Mouse (Mus musculus) ES-Bruce4 (cell line): ENCODE measurements around the gene Myl3. TPM values are rescaled to one million over a fixed set of nuclear protein-coding genes. Genes with fewer than 3 reads are reported as not detected.

ENCODE experiments used
- H3K27ac ChIP-seq: 2 replicates; pipeline ENCODE4 v1.5.1; 2012; ENCODE audit warnings: low read length, inconsistent platforms; ENCODE audit not compliant: insufficient read depth
- H3K27me3 ChIP-seq: 2 replicates; pipeline ENCODE4 v1.6.1; 2012; ENCODE audit warnings: mild to moderate bottlenecking, low read length, inconsistent platforms; ENCODE audit not compliant: control insufficient read depth, poor library complexity, insufficient read depth, severe bottlenecking
- H3K36me3 ChIP-seq: 2 replicates; pipeline ENCODE4 v1.6.1; 2012; ENCODE audit warnings: inconsistent platforms, mild to moderate bottlenecking, low read length, moderate library complexity; ENCODE audit not compliant: control insufficient read depth, poor library complexity, insufficient read depth, severe bottlenecking
- H3K4me1 ChIP-seq: one replicate; pipeline ENCODE4 v1.8.1; 2011; ENCODE audit warnings: low read length; ENCODE audit not compliant: control insufficient read depth, insufficient read depth
- H3K4me3 ChIP-seq: 2 replicates; pipeline ENCODE4 v1.5.1; 2011; ENCODE audit warnings: low read depth, mild to moderate bottlenecking, low read length
- H3K9ac ChIP-seq: 2 replicates; pipeline ENCODE4 v1.6.1; 2012; ENCODE audit warnings: low read depth, mild to moderate bottlenecking, inconsistent platforms; ENCODE audit not compliant: poor library complexity, severe bottlenecking
- H3K9me3 ChIP-seq: replicated peaks from 2 replicates; pipeline ENCODE4 v1.6.1; 2012; ENCODE audit warnings: mild to moderate bottlenecking, low read length, inconsistent platforms; ENCODE audit not compliant: control insufficient read depth, poor library complexity, insufficient read depth, severe bottlenecking
- CTCF ChIP-seq: IDR thresholded peaks from one replicate; pipeline ENCODE4 v1.8.1; 2011; ENCODE audit warnings: low read depth, low read length
- EP300 ChIP-seq: IDR thresholded peaks from 2 replicates; pipeline ENCODE4 v1.6.1; 2011; ENCODE audit warnings: low read depth, low read length; ENCODE audit not compliant: insufficient read depth
- POLR2A ChIP-seq: IDR thresholded peaks from one replicate; pipeline ENCODE4 v1.8.1; 2011; ENCODE audit warnings: low read length; ENCODE audit not compliant: insufficient read depth
- polyA plus RNA-seq: library from polyadenylated mRNA; stranded (reverse); fragments of >200 nt; gene quantifications from 2 replicates; pipeline ENCODE4 v1.2.4, GENCODE M21; 2011; ENCODE audit warnings: low read depth; ENCODE audit not compliant: missing spikeins, insufficient read depth, insufficient read length

Gene Myl3
- polyA plus RNA-seq, 1 experiment, result 4.1 TPM

DNA sequence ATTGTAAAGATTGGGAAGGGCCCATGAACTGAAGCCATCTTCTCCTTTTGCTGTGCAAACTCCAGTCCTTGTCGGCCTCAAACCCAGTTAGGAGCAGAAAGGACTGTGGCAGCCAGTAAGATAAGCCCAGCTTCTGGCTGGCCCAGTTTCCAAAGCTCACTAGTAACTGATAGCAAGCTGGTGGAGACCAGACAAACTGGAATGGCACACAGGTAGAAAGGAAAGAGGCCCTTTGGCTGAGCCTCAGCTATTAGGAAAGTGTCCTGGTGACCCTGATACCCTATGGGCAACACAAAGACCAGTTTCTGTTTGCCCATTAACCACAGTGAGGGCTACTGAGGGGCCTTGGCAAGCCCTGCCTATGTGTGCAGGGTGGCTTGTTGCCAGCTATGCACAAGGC, 38.8 kb upstream of the Myl3 start:
- Histone ChIP-seq H3K4me1 (no peaks in the 10 kb centered on the region), H3K9ac (no peak overlapping the region), H3K27ac (no peak overlapping the region), H3K4me3 (no peak overlapping the region), H3K9me3 (no peaks in the 10 kb centered on the region), H3K27me3 (no peaks in the 10 kb centered on the region), H3K36me3 (no peaks in the 10 kb centered on the region)
- no peak for TF ChIP-seq EP300
- no peak for TF ChIP-seq POLR2A
- no peak for TF ChIP-seq CTCF

- Histone ChIP-seq H3K4me1 (no peaks in the 10 kb centered on the region), H3K36me3 (no peaks in the 10 kb centered on the region), H3K9me3 (no peaks in the 10 kb centered on the region), H3K4me3 (no peak overlapping the region), H3K27ac (no peak overlapping the region), H3K27me3 (no peaks in the 10 kb centered on the region), H3K9ac (no peak overlapping the region)
- TF ChIP-seq POLR2A (no peak), EP300 (no peak), CTCF (no peak)
Observed at GRCm38 (mm10) chr9:110703951-110704350, 37.7 kb upstream of the Myl3 start.

GRCm38 (mm10) chr9:110706784-110707183, 34.9 kb upstream of the Myl3 start:
- H3K4me3 ChIP-seq, result no peak overlapping the region
- H3K36me3 ChIP-seq, result no peaks in the 10 kb centered on the region
- no peaks in the 10 kb centered on the region for H3K4me1 ChIP-seq
- no peak overlapping the region for H3K9ac ChIP-seq
- H3K27ac ChIP-seq, result no peak overlapping the region
- no peaks in the 10 kb centered on the region for H3K27me3 ChIP-seq
- no peak for TF ChIP-seq CTCF
- TF ChIP-seq POLR2A, result no peak
- no peak for TF ChIP-seq EP300
- H3K9me3 ChIP-seq, result no peaks in the 10 kb centered on the region

DNA sequence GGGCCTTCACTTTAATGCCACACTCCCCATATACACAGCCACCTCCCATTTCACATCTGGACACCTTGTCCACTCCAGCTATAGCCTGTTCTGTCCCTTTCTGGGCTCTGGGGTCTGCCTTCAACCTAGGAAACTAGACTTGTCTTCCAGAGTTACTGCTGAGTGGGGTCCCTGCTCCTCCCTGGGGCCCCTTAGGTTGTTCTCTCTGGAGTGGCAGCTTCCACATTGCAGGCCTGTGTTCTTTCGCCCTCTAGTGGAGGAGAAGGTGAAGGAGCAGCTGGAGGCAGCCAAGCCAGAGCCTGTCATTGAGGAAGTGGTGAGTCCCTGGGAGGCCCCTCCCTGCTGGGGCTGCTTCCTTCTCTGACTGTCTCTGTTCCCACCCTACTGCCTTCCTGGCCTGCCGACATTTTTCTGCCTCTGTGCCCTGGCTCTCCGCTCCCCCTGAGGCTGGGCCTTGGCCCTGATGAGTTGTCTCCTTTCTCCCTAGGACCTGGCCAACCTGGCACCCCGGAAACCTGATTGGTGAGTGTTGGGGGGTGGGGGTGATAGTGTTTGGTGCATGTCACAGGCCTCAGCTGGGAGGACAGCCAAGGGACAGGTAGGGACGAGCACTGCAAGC, 31.9 kb upstream of the Myl3 start:
- H3K36me3 ChIP-seq, result no peaks in the 10 kb centered on the region
- no peaks in the 10 kb centered on the region for H3K9me3 ChIP-seq
- no peaks in the 10 kb centered on the region for H3K4me1 ChIP-seq
- no peaks in the 10 kb centered on the region for H3K27me3 ChIP-seq
- H3K9ac ChIP-seq, result no peak overlapping the region
- H3K4me3 ChIP-seq, result no peak overlapping the region
- no peak overlapping the region for H3K27ac ChIP-seq
- no peak for TF ChIP-seq EP300
- TF ChIP-seq CTCF, result peak; percentile 81

GRCm38 (mm10) chr9:110711532-110711931, 30.1 kb upstream of the Myl3 start:
- Histone ChIP-seq H3K9me3 (no peaks in the 10 kb centered on the region), H3K27ac (no peak overlapping the region), H3K27me3 (no peaks in the 10 kb centered on the region), H3K9ac (no peak overlapping the region), H3K4me3 (no peak overlapping the region), H3K4me1 (no peaks in the 10 kb centered on the region), H3K36me3 (no peaks in the 10 kb centered on the region)
- no peak for TF ChIP-seq POLR2A
- no peak for TF ChIP-seq CTCF
- no peak for TF ChIP-seq EP300

DNA sequence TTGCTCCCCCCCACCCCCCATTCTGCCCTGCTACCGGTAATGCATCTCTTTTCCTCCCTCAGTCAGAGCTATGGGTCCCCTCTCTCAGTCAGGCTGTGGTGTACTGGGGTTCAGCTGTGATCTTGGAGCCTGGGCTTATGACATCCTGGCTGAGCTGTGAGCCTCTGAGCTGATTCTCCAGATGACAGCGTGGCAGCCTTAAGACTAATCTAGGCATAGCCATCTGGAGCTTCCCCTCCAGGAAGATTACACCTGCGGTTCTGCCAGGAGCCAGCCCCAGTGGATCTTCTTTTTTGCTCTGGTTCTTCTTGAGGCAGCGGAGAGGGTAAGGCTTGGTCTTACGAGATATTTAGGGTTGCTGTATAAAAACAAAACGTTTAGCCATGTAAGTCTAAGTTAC, 29.7 kb upstream of the Myl3 start:
- H3K4me3 ChIP-seq, result no peak overlapping the region
- no peaks in the 10 kb centered on the region for H3K4me1 ChIP-seq
- no peaks in the 10 kb centered on the region for H3K9me3 ChIP-seq
- TF ChIP-seq EP300 (no peak), POLR2A (no peak), CTCF (no peak)
- no peak overlapping the region for H3K27ac ChIP-seq
- no peaks in the 10 kb centered on the region for H3K27me3 ChIP-seq
- H3K36me3 ChIP-seq, result no peaks in the 10 kb centered on the region
- H3K9ac ChIP-seq, result no peak overlapping the region
